Mouse (Mus musculus) forebrain, embryonic 11.5 days (tissue): ENCODE data around the gene Prdm16. TPM values are rescaled to one million over a fixed set of nuclear protein-coding genes. Genes with fewer than 3 reads are reported as not detected.

Source experiments
- ATAC-seq: fragments of 200-750 bp; cut with Nextera tagmentation; replicated peaks from 2 replicates; pipeline ENCODE4 v1.8.0; 2017; ENCODE audit warnings: moderate TSS enrichment; ENCODE audit not compliant: low FRiP score
- DNase-seq: peaks from one replicate; pipeline ENCODE4 v3.0.0-alpha.2; 2017; ENCODE audit warnings: low spot score
- H3K27ac ChIP-seq: fragments of 300-500 bp; sonication (generic); 2 replicates; pipeline ENCODE4 v1.5.1; 2014; ENCODE audit warnings: low read depth, low read length
- H3K27me3 ChIP-seq: fragments of 300-500 bp; sonication (generic); 2 replicates; pipeline ENCODE4 v1.6.1; 2014; ENCODE audit warnings: mild to moderate bottlenecking, low read length, mixed read lengths; ENCODE audit not compliant: control insufficient read depth, insufficient read depth
- H3K36me3 ChIP-seq: fragments of 300-500 bp; sonication (generic); 2 replicates; pipeline ENCODE4 v1.6.1; 2014; ENCODE audit warnings: mild to moderate bottlenecking, low read length, moderate library complexity, mixed read lengths; ENCODE audit not compliant: control insufficient read depth, insufficient read depth
- H3K4me1 ChIP-seq: fragments of 300-500 bp; sonication (generic); replicated peaks from 2 replicates; pipeline ENCODE4 v1.6.1; 2014; ENCODE audit warnings: low read length, mixed read lengths; ENCODE audit not compliant: control insufficient read depth, insufficient read depth
- H3K4me2 ChIP-seq: fragments of 300-500 bp; sonication (generic); 2 replicates; pipeline ENCODE4 v1.6.1; 2014; ENCODE audit warnings: low read depth, mild to moderate bottlenecking, low read length, moderate library complexity, mixed read lengths; ENCODE audit not compliant: severe bottlenecking
- H3K4me3 ChIP-seq: fragments of 300-500 bp; sonication (generic); 2 replicates; pipeline ENCODE4 v1.5.1; 2014; ENCODE audit warnings: low read depth, low read length
- H3K9ac ChIP-seq: fragments of 300-500 bp; sonication (generic); 2 replicates; pipeline ENCODE4 v1.6.1; 2014; ENCODE audit warnings: low read length
- H3K9me3 ChIP-seq: fragments of 300-500 bp; sonication (generic); 2 replicates; pipeline ENCODE4 v1.6.1; 2016; ENCODE audit warnings: low read length, mixed read lengths; ENCODE audit not compliant: control insufficient read depth
- WGBS: fragments of 180-500 bp; shearing (Covaris S2); extraction: QIAGEN DNeasy Blood & Tissue Kit; methylation state at CpG from one replicate; pipeline ENCODE4 v1.1.7; 2014; 5-methylcytosine and 5-hydroxymethylcytosine counted together
- polyA plus RNA-seq: library from polyadenylated mRNA; unstranded; fragments of >200 nt; fragmentation: Nextera tagmentation; extraction: Ambion mirVana; gene quantifications from 2 replicates; pipeline ENCODE4 v1.2.1, GENCODE M21; 2014

The Prdm16 gene
- polyA plus RNA-seq, 1 experiment from 2014 or later = 49.3 TPM

DNA sequence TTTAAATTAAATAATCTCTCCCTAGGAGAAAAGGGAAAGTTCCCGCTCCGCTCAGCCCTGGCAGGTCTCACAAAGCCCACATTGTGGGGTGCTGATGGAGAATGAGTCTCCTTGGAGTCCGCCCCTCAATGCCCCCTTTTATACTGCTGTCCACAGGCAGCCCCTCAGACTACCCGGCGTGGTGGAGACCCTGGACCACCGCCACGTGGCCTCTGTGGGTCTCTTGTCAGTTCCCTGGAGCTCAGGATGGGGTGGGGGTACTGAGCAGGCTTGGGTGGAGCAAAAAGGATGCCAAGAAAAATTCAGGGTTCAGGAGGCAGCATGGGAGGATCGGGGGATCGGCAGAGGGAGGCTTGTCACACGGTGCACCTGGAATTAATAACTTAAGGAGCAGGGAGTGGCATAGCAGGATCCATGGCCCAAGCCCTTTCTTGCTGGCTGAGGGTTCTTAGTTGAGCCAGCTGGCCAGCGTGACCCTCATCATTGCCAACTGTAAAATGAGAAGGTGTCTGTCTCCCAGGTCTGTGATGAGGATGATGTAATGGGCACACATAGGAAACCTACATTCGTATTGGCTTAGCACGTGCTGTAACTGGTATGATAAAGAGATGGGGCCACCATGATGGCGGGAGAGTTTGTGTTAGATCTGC, 239.9 kb downstream of the Prdm16 start:
- Histone ChIP-seq H3K9ac (no peak overlapping the region), H3K4me2 (no peak overlapping the region), H3K4me1 (peaks cover 16% of the 10 kb centered on the region), H3K9me3 (no peaks in the 10 kb centered on the region), H3K4me3 (no peak overlapping the region), H3K27me3 (no peaks in the 10 kb centered on the region), H3K27ac (no peak overlapping the region), H3K36me3 (no peaks in the 10 kb centered on the region)
- DNase-seq = no peak
- WGBS = 87% methylated on average over 14 of the region's 14 CpGs
- no peak for ATAC-seq

DNA sequence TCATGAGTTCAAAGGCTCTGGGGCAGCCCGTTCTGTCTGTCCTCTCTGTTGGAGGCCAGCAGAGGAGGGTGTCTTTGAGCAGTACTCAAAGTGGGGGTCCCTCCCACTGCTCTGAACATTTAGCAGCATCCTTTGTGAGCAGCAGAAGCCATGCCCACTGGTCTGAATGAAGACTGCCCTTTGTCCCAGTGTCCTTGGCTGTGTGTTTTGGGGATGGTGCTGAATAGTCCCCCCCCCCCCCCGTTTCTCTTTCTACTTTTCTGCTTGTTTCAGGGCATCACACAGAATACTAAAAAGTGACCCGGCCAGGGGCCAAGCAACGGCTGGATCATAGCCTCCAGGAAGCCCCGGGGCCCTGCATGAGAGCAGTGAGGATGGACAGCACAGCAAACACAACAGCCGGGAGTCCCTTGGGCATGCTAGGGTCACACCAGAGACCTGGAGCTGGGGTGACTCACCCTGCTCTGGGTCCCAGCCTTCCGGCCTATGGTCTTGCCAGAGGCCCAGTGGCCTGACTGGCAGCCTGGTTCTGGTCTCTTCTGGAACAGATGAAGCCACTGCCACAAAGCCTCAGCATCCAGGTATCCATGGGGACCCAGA, 242.4 kb downstream of the Prdm16 start:
- WGBS = 51% methylated on average over 7 of the region's 7 CpGs
- peaks cover 24% of the 10 kb centered on the region for H3K4me1 ChIP-seq
- H3K27ac ChIP-seq = no peak overlapping the region
- H3K9ac ChIP-seq = no peak overlapping the region
- no peaks in the 10 kb centered on the region for H3K27me3 ChIP-seq
- no peak for DNase-seq
- H3K36me3 ChIP-seq = no peaks in the 10 kb centered on the region
- H3K4me2 ChIP-seq = no peak overlapping the region
- H3K4me3 ChIP-seq = no peak overlapping the region
- no peak for ATAC-seq
- H3K9me3 ChIP-seq = no peaks in the 10 kb centered on the region

DNA sequence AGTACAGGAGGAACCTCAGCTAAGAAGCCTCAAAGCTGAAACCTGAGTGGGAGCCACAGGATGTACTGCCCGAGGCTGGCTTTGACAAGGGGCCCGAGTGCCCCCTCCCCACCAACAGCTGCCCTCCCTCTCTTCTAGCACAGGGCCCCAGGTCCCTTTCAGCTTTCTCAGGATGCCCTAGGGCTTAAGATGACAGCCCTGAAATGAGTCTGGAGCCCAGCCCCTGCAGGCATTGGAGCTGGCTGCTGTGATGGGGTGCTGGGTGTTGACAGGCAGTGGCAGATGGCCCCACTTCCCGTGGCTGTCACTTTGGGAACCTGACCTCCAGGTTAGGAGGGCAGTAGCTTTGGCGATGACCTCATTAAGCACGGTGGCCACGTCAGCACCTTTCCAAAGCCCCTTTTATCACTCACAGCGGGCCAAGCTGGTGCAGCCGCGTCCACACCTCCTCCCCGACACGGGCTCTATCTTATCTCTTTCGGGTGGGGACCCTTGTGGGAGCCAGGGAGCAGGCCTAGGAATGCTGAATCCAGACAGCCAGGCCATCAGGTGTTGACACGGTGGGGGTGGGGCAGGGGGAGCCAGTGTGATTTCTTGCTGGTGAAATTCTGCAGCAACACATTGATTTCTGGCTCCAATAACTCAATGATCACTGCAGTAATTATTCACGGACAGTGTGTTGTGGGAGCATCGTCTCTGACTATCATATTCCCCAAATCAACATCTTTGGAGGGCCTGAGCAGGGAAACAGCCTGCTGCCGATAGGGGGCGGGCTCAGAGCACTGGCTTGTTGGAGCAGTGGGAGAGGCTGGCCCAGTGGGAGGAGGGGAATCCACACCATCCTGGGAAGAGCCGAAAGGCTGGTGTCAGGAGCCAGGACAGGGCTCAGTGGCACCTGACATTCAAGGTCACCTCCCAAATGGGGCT, 243.2 kb downstream of the Prdm16 start:
- Histone ChIP-seq H3K27me3 (no peaks in the 10 kb centered on the region), H3K36me3 (no peaks in the 10 kb centered on the region), H3K27ac (no peak overlapping the region), H3K9me3 (no peaks in the 10 kb centered on the region), H3K9ac (no peak overlapping the region), H3K4me1 (peaks cover 25% of the 10 kb centered on the region), H3K4me2 (no peak overlapping the region), H3K4me3 (no peak overlapping the region)
- DNase-seq (peak; percentile 83), ATAC-seq (no peak; the same call in 1 of the 2 replicates)
- WGBS = 34% methylated on average over 18 of the region's 18 CpGs

DNA sequence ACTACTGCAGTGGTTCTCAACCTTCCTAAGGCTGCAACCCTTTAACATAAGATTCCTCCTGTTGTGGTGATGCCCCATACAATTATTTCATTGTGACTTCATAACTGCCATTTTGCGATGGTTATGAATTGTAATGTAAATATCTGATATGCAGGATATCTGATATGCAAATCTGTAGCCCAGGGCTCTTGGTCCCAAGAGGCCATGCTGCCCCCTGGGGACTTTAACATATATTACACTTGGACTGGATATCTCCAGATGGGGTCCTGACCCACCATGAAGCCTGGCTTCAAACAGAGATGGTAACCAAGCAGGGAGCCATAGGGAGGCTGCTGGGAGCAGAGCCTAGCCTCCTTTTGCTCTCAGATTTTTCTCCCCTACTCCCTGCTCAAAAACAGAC, 244.0 kb downstream of the Prdm16 start:
- ATAC-seq (no peak), DNase-seq (no peak)
- Histone ChIP-seq H3K27ac (no peak overlapping the region), H3K9me3 (no peaks in the 10 kb centered on the region), H3K27me3 (no peaks in the 10 kb centered on the region), H3K9ac (no peak overlapping the region), H3K4me3 (no peak overlapping the region), H3K36me3 (no peaks in the 10 kb centered on the region), H3K4me2 (no peak overlapping the region), H3K4me1 (peaks cover 25% of the 10 kb centered on the region)
- 87% methylated on average over 1 of the region's 1 CpGs for WGBS

DNA sequence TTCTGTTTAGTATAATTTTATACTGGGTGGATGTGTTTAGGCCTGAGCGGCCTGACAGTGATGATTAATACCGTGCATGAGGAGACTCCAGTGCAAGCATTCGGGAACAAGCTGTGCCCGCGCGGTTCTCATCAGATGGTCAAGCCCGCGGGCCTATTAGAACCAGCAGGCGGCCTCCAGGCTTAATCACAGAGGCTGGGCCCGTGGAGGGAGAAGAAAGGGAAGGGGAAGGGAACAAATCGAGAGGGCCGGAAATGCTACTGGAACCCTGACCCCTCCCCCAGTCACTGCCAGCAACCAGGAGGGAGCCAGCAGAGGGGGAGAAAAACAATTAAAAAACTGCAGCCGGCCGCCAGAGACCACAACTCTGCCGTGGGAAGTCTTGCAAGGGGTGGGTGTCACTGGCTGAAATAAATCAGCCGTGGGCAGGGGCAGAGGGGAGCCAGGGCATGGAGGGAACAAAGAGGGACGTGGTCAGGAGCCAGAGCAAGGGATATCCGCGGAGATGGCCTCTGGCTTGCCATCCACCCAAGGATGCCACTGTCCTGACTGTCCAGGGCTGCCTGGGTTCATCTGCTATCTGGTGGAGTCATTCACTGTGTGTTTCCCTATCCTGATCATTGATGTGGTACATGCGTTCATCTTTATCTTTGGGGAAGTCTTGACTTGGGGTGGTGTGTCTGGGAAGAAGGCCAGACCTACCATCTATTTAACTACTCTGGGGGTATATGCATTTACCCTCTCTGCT, 246.2 kb downstream of the Prdm16 start:
- Histone ChIP-seq H3K4me2 (peak overlapping the region; percentile 28; the same call in 1 of the 2 replicates), H3K27ac (peak overlapping the region; percentile 77), H3K4me1 (peaks cover 25% of the 10 kb centered on the region), H3K9me3 (no peaks in the 10 kb centered on the region), H3K9ac (peak overlapping the region; percentile 49), H3K4me3 (no peak overlapping the region), H3K36me3 (no peaks in the 10 kb centered on the region), H3K27me3 (no peaks in the 10 kb centered on the region)
- ATAC-seq (peak; percentile 72), DNase-seq (peak; percentile 84)
- WGBS = 7% methylated on average over 20 of the region's 20 CpGs

DNA sequence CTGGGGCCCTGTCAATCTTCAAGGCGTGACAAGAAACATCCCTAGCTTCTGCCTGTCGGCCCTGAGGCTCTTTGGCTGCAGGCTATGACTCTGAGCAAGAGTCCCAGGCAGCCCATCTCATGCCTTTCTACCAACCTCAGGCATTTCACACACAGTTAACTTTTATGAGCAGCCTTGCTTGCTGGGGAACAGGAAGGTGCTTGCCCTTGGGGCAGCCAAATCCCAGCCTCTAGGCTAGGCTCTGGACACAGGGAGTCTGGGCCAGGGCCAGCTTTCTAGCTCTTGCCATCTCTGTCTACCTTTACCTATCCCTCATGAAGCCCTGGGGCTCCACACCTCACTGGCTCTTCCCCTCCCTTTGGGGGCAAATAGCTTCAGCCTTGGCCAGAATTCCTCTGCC, 247.0 kb downstream of the Prdm16 start:
- WGBS = 83% methylated on average over 2 of the region's 2 CpGs
- H3K9me3 ChIP-seq = no peaks in the 10 kb centered on the region
- ATAC-seq = no peak
- no peak for DNase-seq
- 0 out of 2 replicates have a peak overlapping the region, but pooled peaks have one; percentile 5 for H3K9ac ChIP-seq
- no peaks in the 10 kb centered on the region for H3K36me3 ChIP-seq
- no peak overlapping the region for H3K4me2 ChIP-seq
- peaks cover 25% of the 10 kb centered on the region for H3K4me1 ChIP-seq
- H3K27me3 ChIP-seq = no peaks in the 10 kb centered on the region
- H3K27ac ChIP-seq = peak overlapping the region; percentile 77
- no peak overlapping the region for H3K4me3 ChIP-seq

DNA sequence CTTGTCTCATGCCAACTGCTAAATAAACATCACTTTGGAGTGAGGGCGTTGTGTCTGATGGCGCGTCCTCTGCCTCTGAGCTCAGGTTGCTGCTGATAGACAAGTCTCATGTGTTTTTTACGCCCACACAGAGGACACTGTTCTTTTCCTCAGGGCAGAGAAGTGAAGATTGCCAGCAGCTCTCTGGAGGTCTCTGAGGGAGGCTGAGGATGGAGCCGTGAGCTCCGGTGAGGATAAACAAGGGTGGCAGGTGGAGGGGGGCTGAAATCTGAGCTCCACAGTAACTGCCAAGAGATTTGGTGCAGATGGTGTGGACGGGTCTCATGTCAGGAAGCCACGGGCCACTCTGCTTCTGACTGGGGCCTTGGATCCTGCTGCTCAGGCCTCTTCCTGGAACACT, 249.9 kb downstream of the Prdm16 start:
- Histone ChIP-seq H3K27ac (no peak overlapping the region), H3K4me3 (no peak overlapping the region), H3K4me1 (peaks cover 9% of the 10 kb centered on the region), H3K4me2 (no peak overlapping the region), H3K9ac (no peak overlapping the region), H3K27me3 (no peaks in the 10 kb centered on the region; the same call in 1 of the 2 replicates), H3K36me3 (no peaks in the 10 kb centered on the region), H3K9me3 (no peaks in the 10 kb centered on the region)
- ATAC-seq = no peak
- 51% methylated on average over 8 of the region's 8 CpGs for WGBS
- DNase-seq = no peak

DNA sequence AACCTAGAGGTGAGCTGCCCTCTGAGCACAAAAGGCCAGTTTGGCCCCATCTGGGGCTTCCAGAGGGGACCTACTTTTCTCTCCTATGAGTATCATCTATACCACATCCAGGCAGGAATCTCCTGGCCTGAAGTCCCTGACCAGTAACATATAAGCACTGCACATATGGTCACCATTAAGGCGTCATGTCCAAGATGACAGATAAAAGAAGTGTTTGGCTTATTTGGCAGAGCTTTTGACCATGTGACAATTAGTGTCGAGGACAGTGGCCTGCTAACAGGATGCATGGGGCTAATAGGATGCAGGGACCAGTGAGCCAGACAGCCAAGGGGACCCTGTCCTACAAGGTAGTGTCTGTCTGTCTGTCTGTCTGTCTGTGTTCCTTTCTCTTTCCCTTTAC, 250.8 kb downstream of the Prdm16 start:
- Histone ChIP-seq H3K9me3 (no peaks in the 10 kb centered on the region), H3K4me1 (peaks cover 9% of the 10 kb centered on the region; the same call in 1 of the 2 replicates), H3K36me3 (no peaks in the 10 kb centered on the region), H3K4me3 (no peak overlapping the region), H3K27ac (no peak overlapping the region), H3K4me2 (no peak overlapping the region), H3K9ac (no peak overlapping the region), H3K27me3 (no peaks in the 10 kb centered on the region; the same call in 1 of the 2 replicates)
- ATAC-seq = no peak
- WGBS = 68% methylated on average over 2 of the region's 2 CpGs
- DNase-seq = no peak
